Mouse (Mus musculus) heart, postnatal 0 days (tissue): ENCODE measurements around the gene A4galt.

Experiments used
- CTCF ChIP-seq: IDR thresholded peaks from 2 replicates; pipeline ENCODE4 v1.5.1; 2016; ENCODE audit warnings: antibody characterized with exemption, control low read depth, low read depth
- EP300 ChIP-seq: IDR thresholded peaks from 2 replicates; pipeline ENCODE4 v1.6.1; 2016; ENCODE audit warnings: antibody characterized with exemption, low read depth

GRCm38 (mm10) chr15:83298810-83299209, 47.2 kb upstream of the A4galt start:
- peak; percentile 33 for TF ChIP-seq CTCF
- TF ChIP-seq EP300 = no peak
